Mouse (Mus musculus): ENCODE measurements at regions not wholly inside any gene's neighbourhood (a gene's known extent, or its start where the extent isn't known, plus 50 kb on each side); places are given as distances from the start of the nearest gene placed in this dataset.

- 47% methylated on average over 6 of the region's 6 CpGs for WGBS
- DNase-seq = no peak
Observed at GRCm38 (mm10) chr3:115538355-115538754, 176.5 kb downstream of the S1pr1 start.

DNA sequence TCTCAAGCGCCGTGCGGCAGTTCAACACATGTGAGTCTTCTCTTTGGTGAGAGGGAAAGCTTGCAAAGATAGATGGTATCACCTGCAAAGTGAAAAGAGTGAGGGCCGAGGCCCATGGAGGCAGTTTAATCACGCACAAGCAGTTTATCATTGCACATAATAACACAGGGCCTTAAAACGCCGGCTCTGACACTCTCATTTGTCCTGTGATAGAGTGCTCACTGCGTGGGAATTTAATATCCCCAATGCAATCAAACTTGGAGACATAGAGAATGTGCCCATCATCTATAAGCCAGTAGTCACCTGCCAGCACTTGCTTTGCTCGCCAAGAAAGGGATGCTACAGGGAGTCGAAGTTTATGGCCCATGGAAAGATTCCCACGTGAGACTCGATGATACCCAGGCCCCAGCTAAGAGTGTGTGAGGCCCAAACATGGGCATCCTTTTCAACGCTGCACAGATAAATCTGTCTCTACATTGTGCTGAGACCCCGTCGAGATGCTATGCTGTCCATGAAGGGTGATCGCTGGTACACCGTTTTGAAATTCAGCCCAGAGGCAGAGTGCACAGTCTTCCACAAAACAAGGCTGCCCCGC lies 182.6 kb downstream of the S1pr1 start:
- TF ChIP-seq CTCF (IDR thresholded peaks at IDR 0.05; ENCODE audit: borderline replicate concordance, control insufficient read depth, extremely low read depth, insufficient read depth, low read length, poor library complexity) (no peak), POLR2A (IDR thresholded peaks at IDR 0.05; ENCODE audit: control insufficient read depth, extremely low read depth, insufficient read depth, low read length, poor library complexity) (no peak)
- H3K4me3 ChIP-seq (ENCODE audit: control insufficient read depth, insufficient read depth, low read length) = no peak overlapping the region
- no peaks in the 10 kb centered on the region for H3K4me1 ChIP-seq (replicated peaks; ENCODE audit: control insufficient read depth, insufficient read depth, low read length)
- 93% methylated on average over 18 of the region's 18 CpGs for WGBS
- no peak overlapping the region for H3K27ac ChIP-seq (ENCODE audit: control insufficient read depth, insufficient read depth, low read length)
- DNase-seq = no peak
- no peaks in the 10 kb centered on the region for H3K36me3 ChIP-seq (ENCODE audit: control insufficient read depth, insufficient read depth, low read length)
- H3K27me3 ChIP-seq (ENCODE audit: control insufficient read depth, insufficient read depth, low read length) = no peaks in the 10 kb centered on the region

More at GRCm38 (mm10) chr3:115538355-115538754, 176.5 kb downstream of the S1pr1 start:
- no peaks in the 10 kb centered on the region for H3K36me3 ChIP-seq (ENCODE audit: control insufficient read depth, insufficient read depth, low read length)
- no peak overlapping the region for H3K27ac ChIP-seq (ENCODE audit: control insufficient read depth, insufficient read depth, low read length)
- no peaks in the 10 kb centered on the region for H3K27me3 ChIP-seq (ENCODE audit: control insufficient read depth, insufficient read depth, low read length)
- H3K4me3 ChIP-seq (ENCODE audit: control insufficient read depth, insufficient read depth, low read length) = no peak overlapping the region
- no peaks in the 10 kb centered on the region for H3K4me1 ChIP-seq (replicated peaks; ENCODE audit: control insufficient read depth, insufficient read depth, low read length)
- TF ChIP-seq CTCF (IDR thresholded peaks at IDR 0.05; ENCODE audit: borderline replicate concordance, control insufficient read depth, extremely low read depth, insufficient read depth, low read length, poor library complexity) (no peak), POLR2A (IDR thresholded peaks at IDR 0.05; ENCODE audit: control insufficient read depth, extremely low read depth, insufficient read depth, low read length, poor library complexity) (no peak)

GRCm38 (mm10) chr3:115530441-115530840 lies 184.4 kb downstream of the S1pr1 start:
- no peaks in the 10 kb centered on the region for H3K27me3 ChIP-seq (ENCODE audit: control insufficient read depth, insufficient read depth, low read length)
- H3K4me1 ChIP-seq (replicated peaks; ENCODE audit: control insufficient read depth, insufficient read depth, low read length) = no peaks in the 10 kb centered on the region
- WGBS = 92% methylated on average over 3 of the region's 3 CpGs
- H3K36me3 ChIP-seq (ENCODE audit: control insufficient read depth, insufficient read depth, low read length) = no peaks in the 10 kb centered on the region
- no peak for TF ChIP-seq POLR2A (IDR thresholded peaks at IDR 0.05; ENCODE audit: control insufficient read depth, extremely low read depth, insufficient read depth, low read length, poor library complexity)
- TF ChIP-seq CTCF (IDR thresholded peaks at IDR 0.05; ENCODE audit: borderline replicate concordance, control insufficient read depth, extremely low read depth, insufficient read depth, low read length, poor library complexity) = no peak
- H3K4me3 ChIP-seq (ENCODE audit: control insufficient read depth, insufficient read depth, low read length) = no peak overlapping the region
- no peak overlapping the region for H3K27ac ChIP-seq (ENCODE audit: control insufficient read depth, insufficient read depth, low read length)
- DNase-seq = no peak

GRCm38 (mm10) chr3:115529918-115530317 lies 185.0 kb downstream of the S1pr1 start:
- Histone ChIP-seq H3K27ac (ENCODE audit: control insufficient read depth, insufficient read depth, low read length) (no peak overlapping the region), H3K4me3 (ENCODE audit: control insufficient read depth, insufficient read depth, low read length) (no peak overlapping the region), H3K36me3 (ENCODE audit: control insufficient read depth, insufficient read depth, low read length) (no peaks in the 10 kb centered on the region), H3K4me1 (replicated peaks; ENCODE audit: control insufficient read depth, insufficient read depth, low read length) (no peaks in the 10 kb centered on the region), H3K27me3 (ENCODE audit: control insufficient read depth, insufficient read depth, low read length) (no peaks in the 10 kb centered on the region)
- WGBS = 32% methylated on average over 4 of the region's 4 CpGs
- no peak for TF ChIP-seq POLR2A (IDR thresholded peaks at IDR 0.05; ENCODE audit: control insufficient read depth, extremely low read depth, insufficient read depth, low read length, poor library complexity)
- no peak for TF ChIP-seq CTCF (IDR thresholded peaks at IDR 0.05; ENCODE audit: borderline replicate concordance, control insufficient read depth, extremely low read depth, insufficient read depth, low read length, poor library complexity)
- DNase-seq = no peak

GRCm38 (mm10) chr3:115523515-115523914 lies 191.4 kb downstream of the S1pr1 start:
- H3K27me3 ChIP-seq (ENCODE audit: control insufficient read depth, insufficient read depth, low read length) = no peaks in the 10 kb centered on the region
- no peak overlapping the region for H3K4me3 ChIP-seq (ENCODE audit: control insufficient read depth, insufficient read depth, low read length)
- TF ChIP-seq POLR2A (IDR thresholded peaks at IDR 0.05; ENCODE audit: control insufficient read depth, extremely low read depth, insufficient read depth, low read length, poor library complexity) = no peak
- TF ChIP-seq CTCF (IDR thresholded peaks at IDR 0.05; ENCODE audit: borderline replicate concordance, control insufficient read depth, extremely low read depth, insufficient read depth, low read length, poor library complexity) = no peak
- 92% methylated on average over 2 of the region's 2 CpGs for WGBS
- DNase-seq = no peak
- H3K36me3 ChIP-seq (ENCODE audit: control insufficient read depth, insufficient read depth, low read length) = no peaks in the 10 kb centered on the region
- H3K4me1 ChIP-seq (replicated peaks; ENCODE audit: control insufficient read depth, insufficient read depth, low read length) = no peaks in the 10 kb centered on the region
- no peak overlapping the region for H3K27ac ChIP-seq (ENCODE audit: control insufficient read depth, insufficient read depth, low read length)

- no peak for DNase-seq
- no peaks in the 10 kb centered on the region for H3K4me1 ChIP-seq (replicated peaks; ENCODE audit: control insufficient read depth, insufficient read depth, low read length)
- no peak overlapping the region for H3K4me3 ChIP-seq (ENCODE audit: control insufficient read depth, insufficient read depth, low read length)
- no peak overlapping the region for H3K27ac ChIP-seq (ENCODE audit: control insufficient read depth, insufficient read depth, low read length)
- TF ChIP-seq POLR2A (IDR thresholded peaks at IDR 0.05; ENCODE audit: control insufficient read depth, extremely low read depth, insufficient read depth, low read length, poor library complexity) (no peak), CTCF (IDR thresholded peaks at IDR 0.05; ENCODE audit: borderline replicate concordance, control insufficient read depth, extremely low read depth, insufficient read depth, low read length, poor library complexity) (no peak)
- no peaks in the 10 kb centered on the region for H3K36me3 ChIP-seq (ENCODE audit: control insufficient read depth, insufficient read depth, low read length)
- WGBS = 92% methylated on average over 4 of the region's 4 CpGs
- H3K27me3 ChIP-seq (ENCODE audit: control insufficient read depth, insufficient read depth, low read length) = no peaks in the 10 kb centered on the region
Observed at GRCm38 (mm10) chr3:115515645-115516044, 199.2 kb downstream of the S1pr1 start.

- TF ChIP-seq CTCF (IDR thresholded peaks at IDR 0.05; ENCODE audit: borderline replicate concordance, control insufficient read depth, extremely low read depth, insufficient read depth, low read length, poor library complexity) = no peak
- TF ChIP-seq POLR2A (IDR thresholded peaks at IDR 0.05; ENCODE audit: control insufficient read depth, extremely low read depth, insufficient read depth, low read length, poor library complexity) = no peak
- H3K4me3 ChIP-seq (ENCODE audit: control insufficient read depth, insufficient read depth, low read length) = no peak overlapping the region
- no peaks in the 10 kb centered on the region for H3K27me3 ChIP-seq (ENCODE audit: control insufficient read depth, insufficient read depth, low read length)
- WGBS = 96% methylated on average over 4 of the region's 4 CpGs
- no peaks in the 10 kb centered on the region for H3K36me3 ChIP-seq (ENCODE audit: control insufficient read depth, insufficient read depth, low read length)
- no peak overlapping the region for H3K27ac ChIP-seq (ENCODE audit: control insufficient read depth, insufficient read depth, low read length)
- no peak for DNase-seq
- no peaks in the 10 kb centered on the region for H3K4me1 ChIP-seq (replicated peaks; ENCODE audit: control insufficient read depth, insufficient read depth, low read length)
Observed at GRCm38 (mm10) chr3:115509658-115510057, 205.2 kb downstream of the S1pr1 start.
